8 mouse cellular contexts compared by ENCODE assay signal in the genomic region with DNA sequence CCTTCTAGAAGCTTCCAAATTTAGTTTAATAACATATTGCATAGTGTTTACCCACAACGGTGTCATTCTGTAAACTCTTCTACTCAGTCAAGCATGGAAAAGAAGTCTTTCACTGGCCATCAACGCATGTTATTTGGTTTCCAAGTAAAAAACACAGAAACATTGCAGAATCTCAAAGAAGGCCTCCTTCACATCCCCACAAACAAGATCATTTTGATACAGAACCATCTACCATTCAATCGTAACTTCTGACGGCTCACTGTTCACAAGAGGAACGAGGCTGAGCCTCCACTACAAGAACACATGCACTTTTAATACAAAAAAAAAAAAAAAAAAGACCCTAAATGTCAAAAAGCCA. TPM values are rescaled to one million over a fixed set of nuclear protein-coding genes. Genes with fewer than 3 reads are reported as not detected.
A peak's percentile ranks its signal among the peaks of the same experiment; 100 is the strongest.
DNase-seq lines count a peak whose midpoint lies in the region; ATAC-seq lines count a peak whose summit lies in the region.

No protein-coding gene starts in this region.

- peaks cover 2% of the 10 kb centered on the region; the same call in 1 of the 2 replicates for H3K36me3 ChIP-seq in lung, embryonic 16.5 days (ENCODE audit: control insufficient read depth, insufficient read depth, low read length)
- H3K36me3 ChIP-seq in embryonic facial prominence, embryonic 15.5 days: no peaks in the 10 kb centered on the region
- no peaks in the 10 kb centered on the region for H3K36me3 ChIP-seq in limb, embryonic 11.5 days (ENCODE audit: control insufficient read depth, insufficient read depth, low read length)
- 0 out of 2 replicates have a peak, but pooled peaks cover 1% of the 10 kb centered on the region for H3K36me3 ChIP-seq in splenic B cell, adult 2 months (ENCODE audit: control insufficient read depth, insufficient read depth, low read length, poor library complexity, severe bottlenecking)

- H3K27me3 ChIP-seq in lung, embryonic 16.5 days (ENCODE audit: control insufficient read depth, insufficient read depth, low read depth, low read length): no peaks in the 10 kb centered on the region
- H3K27me3 ChIP-seq in embryonic facial prominence, embryonic 15.5 days: no peaks in the 10 kb centered on the region
- no peaks in the 10 kb centered on the region for H3K27me3 ChIP-seq in limb, embryonic 11.5 days (ENCODE audit: control insufficient read depth, insufficient read depth, low read length)
- H3K27me3 ChIP-seq in splenic B cell, adult 2 months (ENCODE audit: control insufficient read depth, insufficient read depth, low read length, poor library complexity, severe bottlenecking): no peaks in the 10 kb centered on the region

- no peak for ATAC-seq in lung, embryonic 16.5 days (ENCODE audit: low read depth)
- no peak for ATAC-seq in embryonic facial prominence, embryonic 15.5 days (ENCODE audit: insufficient number of reproducible peaks, low FRiP score, low TSS enrichment, low read depth)
- ATAC-seq in limb, embryonic 11.5 days (ENCODE audit: insufficient number of reproducible peaks, low FRiP score, low TSS enrichment, low read depth): no peak

- DNase-seq in lung, postnatal 14 days: no peak
- DNase-seq in limb, embryonic 11.5 days (ENCODE audit: low spot score): no peak
- DNase-seq in splenic B cell, adult 2 months (ENCODE audit: low read depth, low spot score): peak; percentile 40
- no peak for DNase-seq in thymus, postnatal 4 days
- no peak for DNase-seq in spleen, adult 18-20 months
- no peak for DNase-seq in layer of hippocampus, adult 18-20 months (ENCODE audit: low spot score in 2 of 2)

- peak overlapping the region; percentile 89 for H3K9ac ChIP-seq in lung, embryonic 16.5 days (ENCODE audit: low read length)
- peak overlapping the region; percentile 28; the same call in 1 of the 2 replicates for H3K9ac ChIP-seq in embryonic facial prominence, embryonic 15.5 days
- 0 out of 2 replicates have a peak overlapping the region, but pooled peaks have one; percentile 45 for H3K9ac ChIP-seq in limb, embryonic 11.5 days (ENCODE audit: low read length)

- peak overlapping the region; percentile 70 for H3K4me2 ChIP-seq in lung, embryonic 16.5 days (ENCODE audit: low read depth, low read length)
- H3K4me2 ChIP-seq in embryonic facial prominence, embryonic 15.5 days (replicated peaks): peak overlapping the region; percentile 47
- H3K4me2 ChIP-seq in limb, embryonic 11.5 days (ENCODE audit: low read depth, severe bottlenecking): peak overlapping the region; percentile 56

- H3K27ac ChIP-seq in lung, embryonic 16.5 days (ENCODE audit: low read length): no peak overlapping the region
- H3K27ac ChIP-seq in embryonic facial prominence, embryonic 15.5 days (replicated peaks): 0 out of 2 replicates have a peak overlapping the region, but pooled peaks have one; percentile 11
- no peak overlapping the region for H3K27ac ChIP-seq in limb, embryonic 11.5 days (replicated peaks; ENCODE audit: low read depth, low read length)

- peak overlapping the region; percentile 97 for H3K4me3 ChIP-seq in lung, embryonic 16.5 days (ENCODE audit: low read length)
- H3K4me3 ChIP-seq in embryonic facial prominence, embryonic 15.5 days (replicated peaks): peak overlapping the region; percentile 94
- peak overlapping the region; percentile 95 for H3K4me3 ChIP-seq in limb, embryonic 11.5 days (ENCODE audit: low read depth, low read length)

- H3K9me3 ChIP-seq in lung, embryonic 16.5 days (ENCODE audit: control insufficient read depth, low read length): no peaks in the 10 kb centered on the region
- no peaks in the 10 kb centered on the region for H3K9me3 ChIP-seq in embryonic facial prominence, embryonic 15.5 days (replicated peaks)
- H3K9me3 ChIP-seq in limb, embryonic 11.5 days (ENCODE audit: control insufficient read depth, low read length): no peaks in the 10 kb centered on the region

- H3K4me1 ChIP-seq in lung, embryonic 16.5 days (replicated peaks; ENCODE audit: control insufficient read depth, insufficient read depth, low read length): peaks cover 10% of the 10 kb centered on the region
- peaks cover 8% of the 10 kb centered on the region for H3K4me1 ChIP-seq in embryonic facial prominence, embryonic 15.5 days
- H3K4me1 ChIP-seq in limb, embryonic 11.5 days (ENCODE audit: control insufficient read depth, insufficient read depth, low read length): peaks cover 6% of the 10 kb centered on the region; the same call in 1 of the 2 replicates

- 16% methylated on average over 5 of the region's 5 CpGs for WGBS in lung, embryonic 16.5 days
- 23% methylated on average over 5 of the region's 5 CpGs for WGBS in embryonic facial prominence, embryonic 15.5 days
- 45% methylated on average over 5 of the region's 5 CpGs for WGBS in limb, embryonic 11.5 days

RNA-seq across cellular contexts. Expression of a gene that starts 1.2 kb away (rescaled TPM):
- 26.1 and 27.4 TPM in 2 replicates for polyA plus RNA-seq in lung, embryonic 16.5 days (2015; fragmentation: Nextera tagmentation; extraction: Ambion mirVana)
- 27.6 and 27.9 TPM in 2 replicates for polyA plus RNA-seq in embryonic facial prominence, embryonic 15.5 days (2015; fragmentation: Nextera tagmentation; extraction: Ambion mirVana)
- 26.2 and 30.2 TPM in 2 replicates for polyA plus RNA-seq in limb, embryonic 11.5 days (2014; fragmentation: Nextera tagmentation; extraction: Ambion mirVana)
- total RNA-seq in layer of hippocampus, adult 18-20 months (2021): 10 to 100 TPM; 69.1 to 71.2 TPM

RNA-seq across cellular contexts. Expression of a gene that starts 26.4 kb away (rescaled TPM):
- polyA plus RNA-seq in lung, embryonic 16.5 days (2015; fragmentation: Nextera tagmentation; extraction: Ambion mirVana): not detected in 2 replicates
- polyA plus RNA-seq in embryonic facial prominence, embryonic 15.5 days (2015; fragmentation: Nextera tagmentation; extraction: Ambion mirVana): not detected in 2 replicates
- polyA plus RNA-seq in limb, embryonic 11.5 days (2014; fragmentation: Nextera tagmentation; extraction: Ambion mirVana): not detected in 2 replicates
- not detected for total RNA-seq in layer of hippocampus, adult 18-20 months (2021)

RNA-seq across cellular contexts. Expression of a gene that starts 44.1 kb away (rescaled TPM):
- polyA plus RNA-seq in lung, embryonic 16.5 days (2015; fragmentation: Nextera tagmentation; extraction: Ambion mirVana): 34.1 and 35.9 TPM in 2 replicates
- 29.3 and 33.3 TPM in 2 replicates for polyA plus RNA-seq in embryonic facial prominence, embryonic 15.5 days (2015; fragmentation: Nextera tagmentation; extraction: Ambion mirVana)
- 39.5 and 40.6 TPM in 2 replicates for polyA plus RNA-seq in limb, embryonic 11.5 days (2014; fragmentation: Nextera tagmentation; extraction: Ambion mirVana)
- total RNA-seq in layer of hippocampus, adult 18-20 months (2021): 10 to 100 TPM; 23.3 to 26.7 TPM

Comparison
In these comparisons a context has a peak if more than half of its experiments do, and no peak if none do; other contexts are left out.
1. H3K9ac ChIP-seq: peak in every context shown above with its lines; median percentile 89 in lung, embryonic 16.5 days; 45 in limb, embryonic 11.5 days; 28 in embryonic facial prominence, embryonic 15.5 days.